Mouse (Mus musculus) intestine, embryonic 14.5 days (tissue): ENCODE measurements around the gene Src. TPM values are rescaled to one million over a fixed set of nuclear protein-coding genes. Genes with fewer than 3 reads are reported as not detected.

Source experiments
- polyA plus RNA-seq: library from polyadenylated mRNA; unstranded; fragments of >200 nt; fragmentation: Nextera tagmentation; extraction: Ambion mirVana; gene quantifications from 2 replicates; pipeline ENCODE4 v1.2.1, GENCODE M21; 2014

Src gene
- polyA plus RNA-seq, 1 experiment from 2014 or later: 17.5 TPM

Other genes with a start within 250 kb of the Src start
- 25.0 and 25.8 TPM in 2 replicates for gene Rbl1, start 213.9 kb upstream of the Src start, polyA plus RNA-seq
- gene Rpn2, start 139.4 kb upstream of the Src start, polyA plus RNA-seq: 338 and 339 TPM in 2 replicates
- 0.32 and 0.62 TPM in 2 replicates for gene Mroh8, start 138.9 kb upstream of the Src start, polyA plus RNA-seq
- 0.68 TPM in 1 of 2 replicates, not detected in the other for gene Ghrh, start 70.9 kb upstream of the Src start, polyA plus RNA-seq
- 43.3 and 48.9 TPM in 2 replicates for gene Manbal, start 50.9 kb upstream of the Src start, polyA plus RNA-seq
- gene Nnat, start 141.6 kb downstream of the Src start, polyA plus RNA-seq: 410 and 452 TPM in 2 replicates
- 51.9 and 53.7 TPM in 2 replicates for gene Blcap, start 152.8 kb downstream of the Src start, polyA plus RNA-seq